Comparison of ENCODE assay signal across 8 mouse cellular contexts in the genomic region with DNA sequence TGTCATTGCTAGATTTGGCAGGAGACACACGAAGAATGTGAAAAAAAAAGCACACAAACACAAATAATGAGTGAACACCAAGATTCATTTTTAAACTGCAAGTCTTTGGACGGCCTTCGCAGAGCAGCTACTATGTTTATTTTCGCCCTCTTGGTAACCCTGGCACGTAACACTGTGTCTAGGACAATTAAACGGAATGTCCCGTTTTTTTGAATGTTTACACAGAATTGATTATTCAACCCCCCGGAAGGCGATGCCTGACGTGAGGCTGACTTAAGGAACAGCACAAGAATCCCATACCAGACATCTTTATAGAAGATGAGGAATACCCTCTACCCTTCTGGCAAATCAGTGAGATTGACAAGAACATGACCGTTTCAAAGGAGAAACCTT. TPM values are rescaled to one million over a fixed set of nuclear protein-coding genes. Genes with fewer than 3 reads are reported as not detected.
DNase-seq lines count a peak whose midpoint lies in the region; ATAC-seq lines count a peak whose summit lies in the region.

No protein-coding gene starts in this region.

- peak; percentile 51 for ATAC-seq in forebrain, embryonic 14.5 days
- ATAC-seq in kidney, embryonic 16.5 days (ENCODE audit: low FRiP score, low TSS enrichment) = peak; percentile 32; the same call in 1 of the 2 replicates
- ATAC-seq in activated CD4-positive, CD25-positive, alpha-beta regulatory T cell, adult 4 months = no peak

- peak overlapping the region; percentile 71 for H3K4me3 ChIP-seq in forebrain, embryonic 14.5 days (ENCODE audit: low read depth, low read length)
- H3K4me3 ChIP-seq in kidney, embryonic 16.5 days (ENCODE audit: low read length) = peak overlapping the region; percentile 66
- peak overlapping the region; percentile 80 for H3K4me3 ChIP-seq in macrophage (ENCODE audit: inconsistent target)

- H3K9ac ChIP-seq in forebrain, embryonic 14.5 days (ENCODE audit: low read length) = peak overlapping the region; percentile 89
- H3K9ac ChIP-seq in kidney, embryonic 16.5 days (replicated peaks; ENCODE audit: low read length) = peak overlapping the region; percentile 75

- peak overlapping the region; percentile 71 for H3K4me2 ChIP-seq in forebrain, embryonic 14.5 days (ENCODE audit: low read length)
- H3K4me2 ChIP-seq in kidney, embryonic 16.5 days (replicated peaks; ENCODE audit: low read depth, low read length) = peak overlapping the region; percentile 97

- peak; percentile 11 for DNase-seq in adrenal gland, postnatal 14 days
- no peak for DNase-seq in adrenal gland, adult 2 months
- peak; percentile 34 for DNase-seq in ZHBTc4 (ENCODE audit: low read depth, low spot score)
- DNase-seq in forebrain, embryonic 14.5 days (ENCODE audit: low spot score) = peak; percentile 69
- no peak for DNase-seq in frontal cortex, postnatal 10 days (ENCODE audit: low spot score in 2 of 2)

- 0 out of 2 replicates have a peak, but pooled peaks cover 6% of the 10 kb centered on the region for H3K36me3 ChIP-seq in forebrain, embryonic 14.5 days (ENCODE audit: control insufficient read depth, insufficient read depth, low read length)
- 0 out of 2 replicates have a peak, but pooled peaks cover 4% of the 10 kb centered on the region for H3K36me3 ChIP-seq in kidney, embryonic 16.5 days (ENCODE audit: insufficient read depth, low read length)
- no peaks in the 10 kb centered on the region for H3K36me3 ChIP-seq in macrophage (ENCODE audit: inconsistent target)

- peaks cover 15% of the 10 kb centered on the region for H3K4me1 ChIP-seq in forebrain, embryonic 14.5 days (ENCODE audit: control insufficient read depth, insufficient read depth, low read length)
- H3K4me1 ChIP-seq in kidney, embryonic 16.5 days (ENCODE audit: insufficient read depth, low read length) = peaks cover 19% of the 10 kb centered on the region

- no peaks in the 10 kb centered on the region for H3K9me3 ChIP-seq in forebrain, embryonic 14.5 days (replicated peaks; ENCODE audit: control insufficient read depth, low read length)
- H3K9me3 ChIP-seq in kidney, embryonic 16.5 days (ENCODE audit: low read length) = no peaks in the 10 kb centered on the region

- no peaks in the 10 kb centered on the region for H3K27me3 ChIP-seq in forebrain, embryonic 14.5 days (replicated peaks; ENCODE audit: control insufficient read depth, insufficient read depth, low read length)
- no peaks in the 10 kb centered on the region for H3K27me3 ChIP-seq in kidney, embryonic 16.5 days (ENCODE audit: insufficient read depth, low read length)

- H3K79me2 ChIP-seq in macrophage (ENCODE audit: inconsistent target) = no peaks in the 10 kb centered on the region; the same call in 1 of the 2 replicates

- H3K27ac ChIP-seq in forebrain, embryonic 14.5 days (ENCODE audit: low read depth, low read length) = peak overlapping the region; percentile 71; the same call in 1 of the 2 replicates
- peak overlapping the region; percentile 87 for H3K27ac ChIP-seq in kidney, embryonic 16.5 days (ENCODE audit: low read length)
- H3K27ac ChIP-seq in macrophage = peak overlapping the region; percentile 78

- WGBS in forebrain, embryonic 14.5 days = under 1% methylated on average over 11 of the region's 11 CpGs
- WGBS in kidney, embryonic 16.5 days = under 1% methylated on average over 11 of the region's 11 CpGs
- 0% methylated on average over 11 of the region's 11 CpGs for WGBS in macrophage (ENCODE audit: missing documents)

RNA-seq across cellular contexts. Expression of a gene that starts 0.5 kb away (rescaled TPM):
- 0.96 and 1.1 TPM in 2 replicates for total RNA-seq in adrenal gland, postnatal 14 days (2021)
- 1 to 10 TPM in 1 of 2 experiments, under 1 TPM in 1; 0.86 to 1.3 TPM for total RNA-seq in adrenal gland, adult 2 months (2021)
- polyA plus RNA-seq in adrenal gland, adult 2 months (2012; rRNA removed) = 0.06 and 0.17 TPM in 2 replicates
- polyA plus RNA-seq in forebrain, embryonic 14.5 days (2014; fragmentation: Nextera tagmentation; extraction: Ambion mirVana) = 8.4 and 12.5 TPM in 2 replicates
- 12.5 TPM in 2 replicates for polyA plus RNA-seq in kidney, embryonic 16.5 days (2015; fragmentation: Nextera tagmentation; extraction: Ambion mirVana)
- 10 to 100 TPM in 1 of 26 experiments, 1 to 10 TPM in 21, under 1 TPM in 4; 0.70 to 11.7 (median 2.7) TPM for total RNA-seq in macrophage (2018; cell fraction: chromatin; rRNA removed)
- 1 to 10 TPM in 9 of 26 experiments, under 1 TPM in 17; 0.29 to 1.8 (median 0.85) TPM for total RNA-seq in macrophage (2018; cell fraction: cytosol; rRNA removed)
- 1 to 10 TPM in 19 of 26 experiments, under 1 TPM in 5, not detected in 2; 0.43 to 6.5 (median 1.7) TPM for total RNA-seq in macrophage (2018; cell fraction: nucleus; rRNA removed)
- polyA plus RNA-seq in macrophage (2018) = 0.36 to 1.9 TPM (median 1.4 TPM) in 3 replicates
- polyA plus RNA-seq in activated CD4-positive, CD25-positive, alpha-beta regulatory T cell, adult 4 months (2017; shearing (Covaris generic)) = 1 to 10 TPM; 2.5 to 2.8 TPM

RNA-seq across cellular contexts. Expression of a gene that starts 0.6 kb away (rescaled TPM):
- 12.8 and 16.5 TPM in 2 replicates for total RNA-seq in adrenal gland, postnatal 14 days (2021)
- 10 to 100 TPM; 13.1 to 16.7 TPM for total RNA-seq in adrenal gland, adult 2 months (2021)
- 4.8 and 5.1 TPM in 2 replicates for polyA plus RNA-seq in adrenal gland, adult 2 months (2012; rRNA removed)
- 78.8 and 80.6 TPM in 2 replicates for polyA plus RNA-seq in forebrain, embryonic 14.5 days (2014; fragmentation: Nextera tagmentation; extraction: Ambion mirVana)
- polyA plus RNA-seq in kidney, embryonic 16.5 days (2015; fragmentation: Nextera tagmentation; extraction: Ambion mirVana) = 61.7 and 66.4 TPM in 2 replicates
- 10 to 100 TPM in 19 of 26 experiments, 1 to 10 TPM in 7; 3.2 to 34.2 (median 18.0) TPM for total RNA-seq in macrophage (2018; cell fraction: chromatin; rRNA removed)
- 10 to 100 TPM in 2 of 26 experiments, 1 to 10 TPM in 24; 5.7 to 10.8 (median 8.5) TPM for total RNA-seq in macrophage (2018; cell fraction: cytosol; rRNA removed)
- 10 to 100 TPM in 14 of 26 experiments, 1 to 10 TPM in 12; 3.0 to 32.4 (median 10.8) TPM for total RNA-seq in macrophage (2018; cell fraction: nucleus; rRNA removed)
- 6.7 to 14.2 TPM (median 8.4 TPM) in 3 replicates for polyA plus RNA-seq in macrophage (2018)
- polyA plus RNA-seq in activated CD4-positive, CD25-positive, alpha-beta regulatory T cell, adult 4 months (2017; shearing (Covaris generic)) = 10 to 100 TPM; 23.0 to 25.0 TPM

Comparison
In these comparisons a context has a peak if more than half of its experiments do, and no peak if none do; other contexts are left out.
1. DNase-seq: peak in adrenal gland, postnatal 14 days (single experiment), ZHBTc4 (single experiment) and forebrain, embryonic 14.5 days (single experiment); none in adrenal gland, adult 2 months (single experiment) and frontal cortex, postnatal 10 days (0 of 2).
2. Peak in every context shown above with its lines, with median percentiles within 50 percentile points of each other: H3K27ac ChIP-seq and H3K4me3 ChIP-seq.